Comparison of ENCODE assay signal across 11 mouse cellular contexts in genomic region chr1:34663875-34664547, GRCm38 (mm10).
DNase-seq lines count a peak whose midpoint lies in the region; ATAC-seq lines count a peak whose summit lies in the region.
"Had no signal": no experiment of that assay in that cellular context is flagged by ENCODE, and none has a peak within 500 bp of the region (broad histone marks: within the 10 kb centered on the region; RNA-seq: fewer than 3 reads in every experiment).

No protein-coding gene starts in this region.

- peaks cover 6% of the 10 kb centered on the region; the same call in 1 of the 2 replicates for H3K4me1 ChIP-seq in hindbrain, embryonic 16.5 days (ENCODE audit: control insufficient read depth, insufficient read depth, low read depth, low read length)
- peaks cover 18% of the 10 kb centered on the region for H3K4me1 ChIP-seq in midbrain, embryonic 11.5 days (ENCODE audit: control insufficient read depth, insufficient read depth, low read length)

- no peak overlapping the region for H3K9ac ChIP-seq in hindbrain, embryonic 16.5 days (ENCODE audit: low read depth, low read length)
- H3K9ac ChIP-seq in midbrain, embryonic 11.5 days (ENCODE audit: low read length), result no peak overlapping the region
- H3K9ac ChIP-seq: heart, embryonic 13.5 days had no signal

- ATAC-seq in hindbrain, embryonic 16.5 days, result peak; percentile 57
- ATAC-seq in midbrain, embryonic 11.5 days (ENCODE audit: low FRiP score), result no peak
- no peak for ATAC-seq in erythroid progenitor cell, adult 5-6 weeks (replicated peaks; ENCODE audit: low FRiP score, poor library complexity, severe bottlenecking)

- DNase-seq in right cerebral cortex, adult 18-20 months, result peak; percentile 48
- no peak for DNase-seq in right cerebral cortex, postnatal 25 days
- peak; percentile 61 for DNase-seq in midbrain, embryonic 11.5 days (ENCODE audit: low spot score, missing footprints)
- peak; percentile 63 for DNase-seq in right cerebral cortex, postnatal 4 days
- no peak for DNase-seq in heart, adult 8-10 months (ENCODE audit: low spot score)
- no peak for DNase-seq in kidney, postnatal 10 days
- DNase-seq: kidney, adult 8-10 months; lung, adult 2 months had no signal

- H3K27me3 ChIP-seq in hindbrain, embryonic 16.5 days (replicated peaks; ENCODE audit: control insufficient read depth, insufficient read depth, low read length), result no peaks in the 10 kb centered on the region
- H3K27me3 ChIP-seq in midbrain, embryonic 11.5 days (ENCODE audit: control insufficient read depth, insufficient read depth, low read length), result no peaks in the 10 kb centered on the region
- H3K27me3 ChIP-seq: heart, embryonic 13.5 days had no signal

- H3K36me3 ChIP-seq in hindbrain, embryonic 16.5 days (ENCODE audit: control insufficient read depth, insufficient read depth, low read length), result no peaks in the 10 kb centered on the region
- H3K36me3 ChIP-seq in midbrain, embryonic 11.5 days (ENCODE audit: control insufficient read depth, insufficient read depth, low read length), result no peaks in the 10 kb centered on the region
- H3K36me3 ChIP-seq: heart, embryonic 13.5 days had no signal

- 56% methylated on average over 4 of the region's 4 CpGs for WGBS in hindbrain, embryonic 16.5 days
- 84% methylated on average over 4 of the region's 4 CpGs for WGBS in midbrain, embryonic 11.5 days

- no peak overlapping the region for H3K4me3 ChIP-seq in hindbrain, embryonic 16.5 days (ENCODE audit: low read length)
- H3K4me3 ChIP-seq in midbrain, embryonic 11.5 days (ENCODE audit: low read depth, low read length), result no peak overlapping the region
- H3K4me3 ChIP-seq: heart, embryonic 13.5 days had no signal

- H3K27ac ChIP-seq in hindbrain, embryonic 16.5 days (ENCODE audit: low read depth, low read length), result peak overlapping the region; percentile 89
- peak overlapping the region; percentile 62 for H3K27ac ChIP-seq in midbrain, embryonic 11.5 days (ENCODE audit: low read depth, low read length)

- no peak overlapping the region for H3K4me2 ChIP-seq in hindbrain, embryonic 16.5 days (ENCODE audit: low read length)
- no peak overlapping the region for H3K4me2 ChIP-seq in midbrain, embryonic 11.5 days
- H3K4me2 ChIP-seq: heart, embryonic 13.5 days had no signal

- no peaks in the 10 kb centered on the region for H3K9me3 ChIP-seq in hindbrain, embryonic 16.5 days (ENCODE audit: control insufficient read depth, low read length)
- H3K9me3 ChIP-seq in midbrain, embryonic 11.5 days (ENCODE audit: control insufficient read depth, low read length), result no peaks in the 10 kb centered on the region
- H3K9me3 ChIP-seq: heart, embryonic 13.5 days had no signal

Comparison
In these comparisons a context has a peak if more than half of its experiments do, and no peak if none do; other contexts are left out.
1. DNase-seq: peak in right cerebral cortex, adult 18-20 months (single experiment), midbrain, embryonic 11.5 days (single experiment) and right cerebral cortex, postnatal 4 days (single experiment); none in right cerebral cortex, postnatal 25 days (single experiment), heart, adult 8-10 months (single experiment) and kidney, postnatal 10 days (single experiment).